Mouse (Mus musculus): Measurements from ENCODE around the gene Slc25a39.

- TF ChIP-seq POLR2A (IDR thresholded peaks at IDR 0.05; ENCODE audit: low read depth, low read length) (no peak), HCFC1 (IDR thresholded peaks at IDR 0.05; ENCODE audit: low read depth, low read length) (no peak), IRF4 (IDR thresholded peaks at IDR 0.05; ENCODE audit: low read depth, low read length) (no peak), CTCF (conservative IDR thresholded peaks at IDR 0.05 in 1 of 2, IDR thresholded peaks at IDR 0.05 in 1 of 2; ENCODE audit: low read depth in 2 of 2, low read length in 2 of 2) (no peak)
Observed at GRCm38 (mm10) chr11:102373646-102374045, 34.1 kb downstream of the Slc25a39 start.

Data from CH12.LX (cell line).